Mouse (Mus musculus): ENCODE data around the gene Rcn3. TPM values are rescaled to one million over a fixed set of nuclear protein-coding genes. Genes with fewer than 3 reads are reported as not detected.
A peak's percentile ranks its signal among the peaks of the same experiment; 100 is the strongest.

Rcn3 gene
- polyA plus RNA-seq, 1 experiment from 2014 or later = 162 TPM

DNA sequence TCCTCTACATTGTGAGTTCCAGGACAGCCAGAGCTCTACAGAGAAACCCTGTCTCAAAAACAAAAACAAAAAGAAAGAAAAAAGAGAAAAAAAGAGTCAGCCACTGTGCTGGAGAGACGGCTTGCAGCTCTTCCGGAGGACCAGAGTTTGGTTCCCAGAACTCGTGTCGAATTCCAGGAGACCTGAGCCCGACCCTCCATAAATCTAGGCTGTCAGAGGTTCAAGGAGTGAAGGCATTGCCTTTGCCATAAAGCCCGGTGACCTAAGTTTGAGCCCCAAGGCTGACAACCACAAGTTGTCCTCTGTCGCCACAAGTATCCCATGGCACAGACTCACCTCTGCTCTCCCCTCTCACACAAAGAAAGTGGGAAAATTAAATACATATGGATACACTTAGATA lies 2.1 kb upstream of the Rcn3 start:
- no peaks in the 10 kb centered on the region for H3K27me3 ChIP-seq (replicated peaks; ENCODE audit: insufficient read depth, low read length)
- H3K4me2 ChIP-seq (replicated peaks; ENCODE audit: low read depth, low read length) = no peak overlapping the region
- no peak for DNase-seq (ENCODE audit: low spot score)
- H3K27ac ChIP-seq (ENCODE audit: low read length) = no peak overlapping the region
- H3K4me3 ChIP-seq (ENCODE audit: low read depth, low read length) = no peak overlapping the region
- no peaks in the 10 kb centered on the region for H3K4me1 ChIP-seq (ENCODE audit: insufficient read depth, low read depth, low read length)
- no peak overlapping the region for H3K9ac ChIP-seq (replicated peaks; ENCODE audit: low read depth)
- WGBS = 36% methylated on average over 7 of the region's 7 CpGs
- no peaks in the 10 kb centered on the region for H3K9me3 ChIP-seq (ENCODE audit: low read length)
- no peak for ATAC-seq
- TF ChIP-seq CTCF (IDR thresholded peaks at IDR 0.05) (no peak), EP300 (IDR thresholded peaks at IDR 0.05) (no peak)
- H3K36me3 ChIP-seq (ENCODE audit: insufficient read depth, low read length) = no peaks in the 10 kb centered on the region

DNA sequence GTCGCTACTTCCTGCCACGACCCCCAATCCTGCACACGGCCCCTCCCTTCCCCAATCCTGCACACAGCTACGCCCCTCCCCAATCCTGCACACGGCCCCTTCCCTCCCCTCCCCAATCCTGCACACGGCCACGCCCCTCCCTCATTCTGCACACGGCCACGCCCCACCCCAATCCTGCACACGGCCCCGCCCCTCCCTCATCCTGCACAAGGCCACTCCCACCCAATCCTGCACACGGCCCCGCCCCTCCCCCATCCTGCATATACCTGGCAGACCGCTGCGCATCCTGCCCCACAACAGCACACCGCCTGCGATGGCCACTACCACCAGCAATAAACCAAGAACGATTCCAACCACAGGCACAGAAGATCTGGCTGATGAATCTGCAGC lies 1.5 kb upstream of the Rcn3 start:
- H3K4me2 ChIP-seq (replicated peaks; ENCODE audit: low read depth, low read length) = no peak overlapping the region
- H3K9me3 ChIP-seq (ENCODE audit: low read length) = no peaks in the 10 kb centered on the region
- no peak overlapping the region for H3K4me3 ChIP-seq (ENCODE audit: low read depth, low read length)
- no peak for ATAC-seq
- H3K4me1 ChIP-seq (ENCODE audit: insufficient read depth, low read depth, low read length) = no peaks in the 10 kb centered on the region
- 34% methylated on average over 16 of the region's 18 CpGs for WGBS
- no peaks in the 10 kb centered on the region for H3K27me3 ChIP-seq (replicated peaks; ENCODE audit: insufficient read depth, low read length)
- H3K36me3 ChIP-seq (ENCODE audit: insufficient read depth, low read length) = no peaks in the 10 kb centered on the region
- no peak overlapping the region for H3K9ac ChIP-seq (replicated peaks; ENCODE audit: low read depth)
- peak overlapping the region; percentile 2; the same call in 1 of the 2 replicates for H3K27ac ChIP-seq (ENCODE audit: low read length)
- TF ChIP-seq CTCF (IDR thresholded peaks at IDR 0.05) (no peak), EP300 (IDR thresholded peaks at IDR 0.05) (no peak)
- peak; percentile 53 for DNase-seq (ENCODE audit: low spot score)

DNA sequence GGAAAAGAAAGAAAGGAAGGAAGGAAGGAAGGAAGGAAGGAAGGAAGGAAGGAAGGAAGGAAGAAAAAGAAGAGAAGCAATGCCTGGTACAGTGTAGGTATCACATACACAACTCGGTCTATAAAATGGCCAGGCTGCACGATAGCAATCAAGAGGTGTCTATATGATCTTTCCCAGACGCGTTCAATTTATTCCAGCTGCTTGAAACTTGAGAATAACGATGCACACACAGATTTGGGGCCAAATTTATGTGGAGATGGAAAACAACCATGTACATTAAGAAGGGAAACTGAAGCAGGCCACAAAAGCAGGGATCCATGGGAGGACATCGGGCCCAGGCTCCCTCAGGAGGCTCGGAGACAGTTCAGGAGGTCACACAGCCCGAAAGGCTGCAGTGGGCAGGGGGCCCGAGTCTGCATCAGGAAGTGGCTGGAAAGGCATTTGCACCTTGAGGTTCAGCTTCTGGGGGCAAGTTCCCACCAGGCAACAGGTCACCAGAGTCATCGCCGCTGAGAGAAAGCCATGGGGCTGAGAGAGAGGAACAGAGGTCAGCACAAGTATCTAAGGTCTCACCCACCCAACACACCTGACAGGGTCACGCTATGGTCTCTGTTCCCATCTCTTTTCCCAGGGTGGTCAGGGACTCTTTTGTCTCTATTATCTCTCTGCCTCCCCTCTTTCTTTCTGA lies 951 bp upstream of the Rcn3 start:
- no peak for TF ChIP-seq EP300 (IDR thresholded peaks at IDR 0.05)
- 0 out of 2 replicates have a peak, but pooled peaks have one; percentile 1 for TF ChIP-seq CTCF (IDR thresholded peaks at IDR 0.05)
- H3K9ac ChIP-seq (replicated peaks; ENCODE audit: low read depth) = no peak overlapping the region

DNA sequence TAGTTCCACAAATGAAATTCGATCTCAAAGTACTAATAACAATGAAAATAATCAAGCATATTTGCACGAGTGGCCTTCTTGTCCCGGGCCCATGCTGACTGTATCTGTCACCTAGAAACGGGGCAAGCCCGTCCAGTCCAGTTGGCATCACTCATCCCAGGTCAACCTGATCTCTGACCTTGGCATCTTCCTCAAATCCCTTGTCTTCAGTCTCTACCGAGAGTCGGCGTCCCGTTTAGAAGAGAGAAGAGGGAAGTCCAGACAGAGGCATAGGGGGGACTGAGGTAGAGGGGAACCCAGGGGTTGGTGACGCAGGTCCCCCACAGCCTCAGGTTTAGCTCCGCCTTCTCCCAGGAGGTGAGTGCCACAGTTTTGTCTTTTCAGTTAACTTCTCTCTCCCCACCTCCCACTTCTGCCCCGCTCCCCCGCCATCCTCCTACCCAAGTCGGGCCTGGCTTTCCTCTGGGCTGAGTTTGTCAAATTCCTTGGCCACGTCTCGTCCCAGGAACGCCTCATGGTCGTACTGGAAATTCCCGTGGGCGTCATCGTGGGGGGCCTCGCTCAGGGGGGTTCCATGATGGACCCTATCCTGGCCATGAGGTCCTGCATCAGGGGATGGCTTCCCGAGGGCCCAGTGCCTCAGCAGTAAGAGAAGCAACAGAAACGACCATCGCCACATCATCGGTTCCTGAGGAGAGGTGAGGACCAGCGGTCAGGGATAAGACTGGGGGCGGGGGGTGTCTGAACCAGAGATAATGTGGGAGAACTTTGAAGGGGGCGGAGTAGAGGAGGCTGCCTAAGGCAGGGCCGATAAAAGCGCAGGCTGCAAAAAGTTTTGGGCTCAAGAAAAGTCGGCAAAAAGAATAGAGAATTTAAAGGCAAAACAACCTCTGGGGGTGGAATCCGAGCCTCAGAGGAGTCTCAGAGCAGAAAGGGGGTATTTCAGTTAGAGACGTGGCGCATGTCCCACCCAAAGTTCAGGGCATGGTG lies 725 bp downstream of the Rcn3 start:
- Histone ChIP-seq H3K4me1 (ENCODE audit: insufficient read depth, low read depth, low read length) (no peaks in the 10 kb centered on the region), H3K27me3 (replicated peaks; ENCODE audit: insufficient read depth, low read length) (no peaks in the 10 kb centered on the region), H3K9ac (replicated peaks; ENCODE audit: low read depth) (peak overlapping the region; percentile 26), H3K4me2 (replicated peaks; ENCODE audit: low read depth, low read length) (peak overlapping the region; percentile 51), H3K27ac (ENCODE audit: low read length) (peak overlapping the region; percentile 51), H3K9me3 (ENCODE audit: low read length) (no peaks in the 10 kb centered on the region), H3K4me3 (ENCODE audit: low read depth, low read length) (peak overlapping the region; percentile 34), H3K36me3 (ENCODE audit: insufficient read depth, low read length) (no peaks in the 10 kb centered on the region)
- 13% methylated on average over 34 of the region's 35 CpGs for WGBS
- peak; percentile 40 for ATAC-seq
- no peak for TF ChIP-seq CTCF (IDR thresholded peaks at IDR 0.05)
- peak; percentile 52 for DNase-seq (ENCODE audit: low spot score)

More for the DNA sequence above, 951 bp upstream of the Rcn3 start:
- H3K4me3 ChIP-seq (ENCODE audit: low read depth, low read length) = no peak overlapping the region
- DNase-seq (ENCODE audit: low spot score) = no peak
- ATAC-seq = no peak
- H3K4me2 ChIP-seq (replicated peaks; ENCODE audit: low read depth, low read length) = no peak overlapping the region
- H3K4me1 ChIP-seq (ENCODE audit: insufficient read depth, low read depth, low read length) = no peaks in the 10 kb centered on the region
- no peaks in the 10 kb centered on the region for H3K36me3 ChIP-seq (ENCODE audit: insufficient read depth, low read length)
- no peaks in the 10 kb centered on the region for H3K9me3 ChIP-seq (ENCODE audit: low read length)
- peak overlapping the region; percentile 2; the same call in 1 of the 2 replicates for H3K27ac ChIP-seq (ENCODE audit: low read length)
- WGBS = 41% methylated on average over 12 of the region's 12 CpGs
- H3K27me3 ChIP-seq (replicated peaks; ENCODE audit: insufficient read depth, low read length) = no peaks in the 10 kb centered on the region

DNA sequence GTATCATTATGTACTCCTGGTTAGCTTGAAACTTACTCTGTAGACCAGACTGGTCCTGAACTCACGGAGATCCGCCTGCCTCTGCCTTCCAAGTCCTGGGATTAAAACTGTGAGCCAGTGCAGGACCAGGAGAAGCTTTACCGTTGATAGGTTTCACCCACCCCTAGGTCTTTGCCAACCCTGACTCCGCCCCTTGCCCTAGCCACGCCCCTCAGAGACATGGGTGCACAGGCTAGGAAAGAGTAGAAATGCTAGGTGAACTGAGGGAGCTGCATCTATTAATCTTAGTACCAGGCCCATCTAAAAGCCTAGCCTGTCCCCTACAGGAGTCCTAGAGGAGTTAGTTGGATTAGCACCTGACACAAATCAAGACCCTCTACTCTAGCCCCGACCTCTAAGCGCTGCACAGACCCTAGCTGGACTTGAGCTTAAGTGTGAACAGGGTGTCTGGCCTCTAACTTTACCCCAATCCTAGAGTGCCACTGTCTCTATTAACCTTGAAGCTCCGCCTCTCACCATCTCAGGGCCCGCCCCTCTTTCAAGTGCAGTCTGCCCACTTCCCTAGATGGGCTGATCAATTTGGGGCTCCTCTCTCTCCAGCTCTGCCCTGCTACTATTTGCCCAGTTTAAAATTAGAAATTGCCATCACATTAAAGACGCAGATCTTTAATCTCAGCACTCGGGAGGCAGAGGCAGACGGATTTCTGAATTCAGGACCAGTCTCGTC lies 1.6 kb downstream of the Rcn3 start:
- no peaks in the 10 kb centered on the region for H3K36me3 ChIP-seq (ENCODE audit: insufficient read depth, low read length)
- ATAC-seq = no peak
- 74% methylated on average over 13 of the region's 13 CpGs for WGBS
- no peak overlapping the region for H3K9ac ChIP-seq (replicated peaks; ENCODE audit: low read depth)
- TF ChIP-seq EP300 (IDR thresholded peaks at IDR 0.05) = no peak
- no peak for TF ChIP-seq CTCF (IDR thresholded peaks at IDR 0.05)
- no peak for DNase-seq (ENCODE audit: low spot score)
- H3K4me3 ChIP-seq (ENCODE audit: low read depth, low read length) = no peak overlapping the region
- H3K27ac ChIP-seq (ENCODE audit: low read length) = peak overlapping the region; percentile 51; the same call in 1 of the 2 replicates
- H3K4me1 ChIP-seq (ENCODE audit: insufficient read depth, low read depth, low read length) = no peaks in the 10 kb centered on the region
- no peaks in the 10 kb centered on the region for H3K27me3 ChIP-seq (replicated peaks; ENCODE audit: insufficient read depth, low read length)
- no peaks in the 10 kb centered on the region for H3K9me3 ChIP-seq (ENCODE audit: low read length)
- H3K4me2 ChIP-seq (replicated peaks; ENCODE audit: low read depth, low read length) = no peak overlapping the region; the same call in 1 of the 2 replicates

DNA sequence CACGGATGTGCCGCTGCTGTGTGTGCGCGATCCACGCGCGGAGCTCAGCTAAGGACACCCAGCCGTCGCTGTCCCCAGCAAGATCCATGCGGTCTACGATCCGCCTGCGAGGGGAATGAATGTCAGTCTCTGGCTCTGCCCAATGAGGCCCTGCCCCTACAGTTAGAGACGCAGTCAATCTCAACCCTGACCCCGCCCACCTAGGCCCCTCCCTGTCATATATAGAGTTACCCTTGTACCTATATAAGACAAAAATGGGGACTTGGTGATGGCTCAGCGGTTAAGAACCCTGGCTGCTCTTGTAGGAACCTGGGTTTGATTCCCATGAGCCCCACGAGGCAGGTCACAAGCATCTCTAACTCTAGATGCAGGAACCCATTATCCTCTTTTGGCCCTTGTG lies 3.4 kb downstream of the Rcn3 start:
- no peaks in the 10 kb centered on the region for H3K36me3 ChIP-seq (ENCODE audit: insufficient read depth, low read length)
- no peak overlapping the region for H3K27ac ChIP-seq (ENCODE audit: low read length)
- ATAC-seq (no peak), DNase-seq (ENCODE audit: low spot score) (no peak)
- WGBS = 94% methylated on average over 17 of the region's 17 CpGs
- no peak overlapping the region for H3K9ac ChIP-seq (replicated peaks; ENCODE audit: low read depth)
- no peak overlapping the region for H3K4me3 ChIP-seq (ENCODE audit: low read depth, low read length)
- no peaks in the 10 kb centered on the region for H3K9me3 ChIP-seq (ENCODE audit: low read length)
- no peaks in the 10 kb centered on the region for H3K27me3 ChIP-seq (replicated peaks; ENCODE audit: insufficient read depth, low read length)
- no peak for TF ChIP-seq CTCF (IDR thresholded peaks at IDR 0.05)
- TF ChIP-seq EP300 (IDR thresholded peaks at IDR 0.05) = no peak
- H3K4me1 ChIP-seq (ENCODE audit: insufficient read depth, low read depth, low read length) = no peaks in the 10 kb centered on the region
- H3K4me2 ChIP-seq (replicated peaks; ENCODE audit: low read depth, low read length) = no peak overlapping the region

Data from lung, postnatal 0 days (tissue).